Mouse (Mus musculus): ENCODE measurements around the gene Emid1. TPM values are rescaled to one million over a fixed set of nuclear protein-coding genes. Genes with fewer than 3 reads are reported as not detected.

Emid1 gene
- polyA plus RNA-seq, 1 experiment from 2014 or later, result 22.4 TPM

GRCm38 (mm10) chr11:5058783-5059182 lies 93.3 kb downstream of the Emid1 start:
- H3K36me3 ChIP-seq, result no peaks in the 10 kb centered on the region
- no peaks in the 10 kb centered on the region for H3K9me3 ChIP-seq
- H3K4me3 ChIP-seq, result no peak overlapping the region
- peaks cover 80% of the 10 kb centered on the region for H3K27me3 ChIP-seq
- ATAC-seq (replicated peaks), result no peak
- H3K27ac ChIP-seq (replicated peaks), result no peak overlapping the region
- no peak overlapping the region for H3K9ac ChIP-seq (replicated peaks)
- peaks cover 61% of the 10 kb centered on the region for H3K4me1 ChIP-seq
- no peak overlapping the region for H3K4me2 ChIP-seq (replicated peaks)
- 30% methylated on average over 9 of the region's 9 CpGs for WGBS

- Histone ChIP-seq H3K4me1 (peaks cover 54% of the 10 kb centered on the region), H3K27ac (replicated peaks) (no peak within 1 kb of the TSS), H3K4me3 (peak within 1 kb of the TSS; percentile 45), H3K36me3 (no peaks in the 10 kb centered on the region), H3K9me3 (no peaks in the 10 kb centered on the region), H3K9ac (replicated peaks) (peak within 1 kb of the TSS; percentile 42), H3K27me3 (peaks cover 73% of the 10 kb centered on the region), H3K4me2 (replicated peaks) (peak within 1 kb of the TSS; percentile 72)
- no peak for ATAC-seq (replicated peaks)
- 2% methylated on average over 74 of the region's 77 CpGs for WGBS
Observed at GRCm38 (mm10) chr11:5057856-5058641, 94.0 kb downstream of the Emid1 start, which contains the start of gene Rasl10a. TSS of gene Rasl10a (plus strand) at chr11:5058128.

- H3K27ac ChIP-seq (replicated peaks), result no peak overlapping the region
- peaks cover 49% of the 10 kb centered on the region for H3K4me1 ChIP-seq
- H3K9me3 ChIP-seq, result no peaks in the 10 kb centered on the region
- peak overlapping the region; percentile 72 for H3K4me2 ChIP-seq (replicated peaks)
- H3K4me3 ChIP-seq, result peak overlapping the region; percentile 45
- ATAC-seq (replicated peaks), result no peak
- peaks cover 68% of the 10 kb centered on the region for H3K27me3 ChIP-seq
- no peak overlapping the region for H3K9ac ChIP-seq (replicated peaks)
- no peaks in the 10 kb centered on the region for H3K36me3 ChIP-seq
- WGBS, result 12% methylated on average over 8 of the region's 8 CpGs
Observed at GRCm38 (mm10) chr11:5057541-5057855, 94.6 kb downstream of the Emid1 start.

GRCm38 (mm10) chr11:5057064-5057463 lies 95.0 kb downstream of the Emid1 start:
- Histone ChIP-seq H3K9me3 (no peaks in the 10 kb centered on the region), H3K27me3 (peaks cover 64% of the 10 kb centered on the region), H3K4me3 (no peak overlapping the region), H3K4me1 (peaks cover 44% of the 10 kb centered on the region), H3K4me2 (replicated peaks) (no peak overlapping the region), H3K9ac (replicated peaks) (no peak overlapping the region), H3K36me3 (no peaks in the 10 kb centered on the region), H3K27ac (replicated peaks) (no peak overlapping the region)
- no peak for ATAC-seq (replicated peaks)
- 50% methylated on average over 8 of the region's 8 CpGs for WGBS

Other genes starting within 250 kb of the Emid1 start
- gene Nefh, start 204.2 kb downstream of the Emid1 start, polyA plus RNA-seq (2015; fragmentation: Nextera tagmentation; extraction: Ambion mirVana), result 0.89 and 0.91 TPM in 2 replicates
- gene Ap1b1, start 165.4 kb downstream of the Emid1 start, polyA plus RNA-seq (2015; fragmentation: Nextera tagmentation; extraction: Ambion mirVana), result 78.5 and 81.4 TPM in 2 replicates
- 0.56 and 0.78 TPM in 2 replicates for gene Rasl10a, start 94.1 kb downstream of the Emid1 start, polyA plus RNA-seq (2015; fragmentation: Nextera tagmentation; extraction: Ambion mirVana)
- 21.5 and 21.6 TPM in 2 replicates for gene Gas2l1, start 86.9 kb downstream of the Emid1 start, polyA plus RNA-seq (2015; fragmentation: Nextera tagmentation; extraction: Ambion mirVana)
- 29.5 and 31.6 TPM in 2 replicates for gene Rhbdd3, start 53.3 kb downstream of the Emid1 start, polyA plus RNA-seq (2015; fragmentation: Nextera tagmentation; extraction: Ambion mirVana)
- 762 and 793 TPM in 2 replicates for gene Ewsr1, start 53.0 kb downstream of the Emid1 start, polyA plus RNA-seq (2015; fragmentation: Nextera tagmentation; extraction: Ambion mirVana)
- gene Kremen1, start 109.3 kb upstream of the Emid1 start, polyA plus RNA-seq (2015; fragmentation: Nextera tagmentation; extraction: Ambion mirVana), result 5.4 and 6.5 TPM in 2 replicates

Data from forebrain, embryonic 15.5 days (tissue).